Mouse (Mus musculus): Measurements from ENCODE around the gene Taar7a.

The Taar7a gene

DNA sequence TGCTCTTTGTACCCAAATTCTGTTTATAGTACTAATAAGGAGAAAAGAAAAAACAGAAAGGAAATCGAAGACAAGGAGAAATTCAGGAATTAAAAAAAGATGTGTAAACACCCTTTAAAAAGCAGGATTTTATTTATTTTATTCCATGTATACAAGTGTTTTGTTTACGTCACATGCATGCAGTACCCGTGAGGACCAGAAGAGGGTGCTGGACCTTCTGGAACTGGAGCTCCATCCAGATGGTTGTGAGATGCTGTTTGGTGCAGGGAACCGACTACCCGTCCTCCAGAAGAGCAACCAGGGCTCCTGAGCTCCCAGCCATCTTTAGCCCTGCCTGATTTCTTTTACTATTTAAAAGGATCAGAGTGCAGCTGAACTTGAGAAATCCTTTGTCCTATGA, 50.8 kb downstream of the Taar7a start:
- peak; percentile 20 to 27 for DNase-seq
